Mouse (Mus musculus): ENCODE results near the gene Rsph6a.
"Not testable (repeated sequence)": the region's sequence is repeated elsewhere in the genome, so short reads cannot be mapped to it uniquely, and the experiment has no call there.

The Rsph6a gene

DNA sequence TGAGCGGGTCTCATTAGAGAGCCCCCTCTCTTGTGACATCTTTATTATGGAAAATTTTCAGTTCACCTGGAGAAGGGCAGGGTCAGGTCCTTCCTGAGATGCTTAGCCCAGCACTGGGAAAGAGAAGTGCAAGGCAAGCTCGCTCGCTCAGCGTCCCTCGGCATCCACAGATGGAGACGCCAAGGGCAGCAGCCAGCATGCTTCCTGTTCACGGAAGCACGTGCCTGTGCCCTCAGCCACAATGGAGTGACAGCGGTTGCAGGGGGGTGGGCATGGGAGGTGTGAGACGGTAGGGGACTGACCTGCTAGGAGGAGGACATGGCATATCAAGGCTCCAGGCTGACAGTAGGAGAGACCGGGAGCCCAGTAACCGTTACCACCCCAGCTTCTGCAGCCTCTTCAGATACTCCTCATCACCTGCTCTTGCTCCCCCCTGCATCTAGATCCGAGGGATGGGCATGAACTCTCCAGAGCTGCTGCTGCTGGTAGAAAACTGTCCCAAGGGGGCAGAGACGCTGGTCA, 6.4 kb upstream of the Rsph6a start:
- DNase-seq: no peak

DNA sequence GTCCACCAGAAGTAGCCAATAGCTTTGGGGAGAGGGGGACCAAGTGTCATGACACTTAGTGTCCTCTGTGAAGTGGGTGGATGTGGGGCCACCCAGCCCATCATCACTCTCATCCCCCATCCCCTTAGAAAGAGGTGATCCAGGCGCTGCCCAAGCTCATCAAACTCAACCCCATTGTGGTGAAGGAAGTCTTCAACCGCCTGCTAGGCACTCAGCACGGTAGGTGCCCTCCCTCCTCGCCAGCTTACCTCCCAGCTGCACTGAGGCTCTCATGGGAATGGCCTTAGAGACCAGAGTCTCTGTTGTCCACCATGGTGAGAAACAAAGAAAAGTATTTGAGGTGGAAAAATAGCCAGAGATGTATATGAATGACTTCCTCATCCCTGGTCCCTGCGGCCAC, 5.2 kb upstream of the Rsph6a start:
- DNase-seq: no peak

DNA sequence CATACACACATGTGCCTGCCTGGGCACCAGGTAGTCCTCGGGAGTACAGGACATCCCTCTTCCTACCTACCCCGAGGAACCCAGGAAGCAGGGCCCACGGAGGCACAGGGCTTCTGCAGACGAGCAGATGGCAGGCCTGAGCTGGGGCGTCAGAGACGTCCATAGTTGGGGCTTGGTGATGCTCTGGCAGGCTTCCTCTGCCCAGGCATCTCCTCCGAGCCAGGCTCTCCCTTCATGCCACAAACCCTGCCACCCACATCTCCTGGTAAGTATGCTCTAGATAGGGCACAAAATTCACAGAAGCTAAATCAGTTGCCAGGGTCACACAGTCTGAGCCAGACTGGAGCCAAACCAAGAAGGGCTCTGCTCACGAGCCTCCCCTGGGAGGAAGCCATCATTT, 4.3 kb upstream of the Rsph6a start:
- DNase-seq: no peak

DNA sequence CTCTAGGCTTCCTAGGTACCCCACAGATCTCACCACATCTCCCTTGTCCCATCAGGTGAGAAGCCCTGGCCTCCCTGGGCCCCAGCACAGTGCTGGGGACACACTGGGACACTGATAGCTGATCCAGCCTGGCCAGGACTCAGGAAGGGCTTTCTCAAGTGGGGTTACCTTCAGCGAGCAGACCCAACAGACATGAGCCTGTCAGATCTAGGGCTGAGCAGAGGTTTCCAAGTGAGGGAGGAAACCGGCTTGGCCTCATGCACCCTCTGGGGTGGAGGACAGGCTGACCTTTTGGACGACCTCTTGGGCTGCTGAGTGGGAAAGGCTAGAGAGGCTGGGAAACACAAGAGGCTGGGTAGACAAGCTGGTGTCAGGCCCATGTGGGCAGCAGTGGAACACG, 3.3 kb upstream of the Rsph6a start:
- DNase-seq: no peak

DNA sequence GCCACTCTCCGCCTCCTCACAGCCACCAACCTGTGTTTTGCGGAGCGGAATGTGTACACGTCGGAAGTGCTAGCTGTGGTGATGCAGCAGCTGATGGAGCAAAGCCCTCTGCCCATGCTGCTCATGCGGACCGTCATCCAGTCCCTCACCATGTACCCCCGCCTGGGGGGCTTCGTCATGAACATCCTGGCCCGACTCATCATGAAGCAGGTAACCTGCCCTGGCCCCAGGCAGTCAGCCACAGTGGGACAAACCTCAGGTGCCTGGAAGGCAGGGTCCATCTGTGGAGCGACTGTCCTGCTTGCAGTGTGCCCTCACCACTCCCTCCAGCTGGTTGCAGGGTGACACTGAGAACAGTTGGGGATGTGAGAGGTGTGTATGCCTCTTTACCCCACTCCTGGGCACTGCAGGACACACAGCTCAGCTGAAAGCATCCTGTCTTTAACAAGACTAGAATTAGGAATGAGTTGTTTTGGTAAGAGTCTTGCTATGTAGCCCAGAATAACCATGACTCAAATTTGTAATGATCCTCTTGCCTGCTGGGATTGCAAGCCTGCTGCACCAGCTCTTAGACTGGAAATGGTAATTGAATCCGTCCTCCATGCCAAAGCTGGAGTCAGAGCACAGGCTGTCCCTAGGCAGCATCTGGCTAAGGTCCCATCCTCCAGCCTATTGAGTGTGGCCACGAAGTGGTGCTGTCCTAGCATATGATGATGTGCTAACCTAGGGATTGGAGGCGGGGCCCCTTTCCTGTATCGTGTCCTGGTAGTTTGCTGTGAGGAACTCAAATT, 1.9 kb upstream of the Rsph6a start:
- no peak for DNase-seq

DNA sequence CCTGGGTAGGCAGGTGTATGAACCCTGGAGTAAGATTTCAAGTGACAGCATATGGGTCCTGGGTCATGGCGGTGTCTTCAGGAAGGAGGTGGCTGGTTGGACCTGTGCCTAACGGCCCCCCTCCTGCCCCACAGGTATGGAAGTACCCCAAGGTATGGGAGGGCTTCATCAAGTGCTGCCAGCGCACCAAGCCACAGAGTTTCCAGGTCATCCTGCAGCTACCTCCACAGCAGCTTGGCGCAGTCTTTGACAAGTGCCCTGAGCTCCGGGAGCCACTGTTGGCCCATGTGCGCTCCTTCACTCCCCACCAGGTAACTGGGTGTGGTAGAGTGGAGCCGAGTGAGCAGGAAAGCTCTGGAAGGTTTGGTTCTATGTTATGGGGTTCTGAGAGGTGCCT, 1.4 kb upstream of the Rsph6a start:
- no peak for DNase-seq

DNA sequence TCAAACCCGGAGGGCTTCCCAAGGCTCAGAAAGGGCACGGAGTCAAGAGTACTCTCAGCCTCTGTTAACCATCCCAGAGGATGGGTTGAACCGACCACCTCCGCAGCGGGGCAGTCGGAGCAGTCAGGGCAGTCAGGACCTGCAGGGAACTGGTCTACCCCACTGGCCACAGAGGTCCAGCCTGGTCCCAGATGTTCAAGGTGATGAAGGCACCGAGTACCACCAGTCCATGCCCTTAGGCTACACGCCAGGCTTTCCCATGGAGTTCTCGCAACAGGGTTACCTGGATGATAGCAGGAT, 237 bp downstream of the Rsph6a start:
- no peak for DNase-seq

DNA sequence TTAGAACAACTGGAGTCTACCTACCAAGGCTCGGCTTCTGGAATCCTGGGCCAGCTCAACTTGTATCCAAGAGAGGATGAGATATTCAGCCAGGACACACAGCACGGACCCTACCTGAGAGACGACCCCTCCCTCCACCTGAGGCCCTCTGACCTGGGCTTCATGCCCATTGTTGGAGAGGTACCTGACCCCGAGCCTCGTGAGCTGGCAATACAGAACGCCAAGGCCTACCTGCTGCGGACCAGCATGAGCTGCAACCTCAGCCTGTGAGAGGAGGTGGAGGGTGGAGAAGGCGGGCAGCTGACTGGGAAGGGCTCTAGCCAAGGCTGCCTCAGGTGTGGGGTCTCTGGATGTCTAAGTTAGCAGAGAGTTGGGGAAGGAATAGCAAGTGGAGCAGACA, 618 bp downstream of the Rsph6a start:
- no peak for DNase-seq

DNA sequence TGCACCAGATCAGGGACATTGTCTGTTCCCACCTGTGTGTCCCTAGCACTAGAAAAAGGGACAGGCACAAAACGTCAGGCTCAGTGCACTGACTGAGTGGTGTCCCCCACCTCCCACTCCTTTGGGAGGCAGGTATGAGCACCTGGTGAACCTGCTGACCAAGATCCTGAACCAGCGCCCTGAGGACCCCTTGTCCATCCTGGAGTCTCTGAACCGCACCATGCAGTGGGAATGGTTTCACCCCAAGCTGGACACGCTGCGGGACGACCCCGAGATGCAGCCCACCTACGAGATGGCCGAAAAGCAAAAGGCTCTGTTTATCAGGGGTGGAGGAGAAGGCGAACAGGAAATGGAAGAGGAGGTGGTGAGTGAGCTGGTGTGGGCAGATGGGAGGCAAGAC, 2.9 kb downstream of the Rsph6a start:
- DNase-seq: no peak

DNA sequence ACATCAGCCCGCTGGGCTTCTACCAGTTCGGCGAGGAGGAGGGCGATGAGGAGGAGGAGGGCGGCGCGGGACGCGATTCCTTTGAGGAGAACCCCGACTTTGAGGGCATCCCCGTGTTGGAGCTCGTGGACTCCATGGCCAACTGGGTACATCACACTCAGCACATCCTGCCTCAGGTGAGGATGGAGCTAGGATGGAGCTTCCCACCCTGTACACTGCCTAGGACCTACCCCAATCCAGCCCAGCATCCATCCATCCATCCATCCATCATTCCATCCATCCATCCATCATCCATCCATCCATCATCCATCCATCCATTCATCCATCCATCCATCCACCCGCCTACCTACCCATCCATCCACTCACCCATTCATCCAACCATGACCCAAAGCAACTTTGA, 11.4 kb downstream of the Rsph6a start:
- DNase-seq: no peak

DNA sequence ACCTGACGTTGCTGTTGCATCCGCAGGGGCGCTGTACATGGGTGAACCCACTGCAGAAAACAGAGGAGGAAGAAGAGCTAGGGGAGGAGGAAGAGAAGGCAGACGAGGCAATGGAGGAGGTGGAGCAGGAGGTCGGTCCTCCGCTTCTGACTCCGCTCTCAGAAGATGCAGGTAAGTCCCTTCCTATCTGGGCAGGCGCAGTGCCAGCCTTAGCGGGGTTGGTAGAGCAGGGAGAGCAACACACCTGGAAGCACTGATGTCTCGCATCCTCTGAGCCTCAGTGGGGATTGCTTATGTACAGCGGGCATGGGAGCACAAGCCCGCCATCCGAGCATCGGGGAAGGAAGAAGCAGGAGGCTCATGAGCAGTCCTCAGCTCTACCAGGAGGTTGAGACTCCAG, 12.6 kb downstream of the Rsph6a start:
- DNase-seq: no peak

DNA sequence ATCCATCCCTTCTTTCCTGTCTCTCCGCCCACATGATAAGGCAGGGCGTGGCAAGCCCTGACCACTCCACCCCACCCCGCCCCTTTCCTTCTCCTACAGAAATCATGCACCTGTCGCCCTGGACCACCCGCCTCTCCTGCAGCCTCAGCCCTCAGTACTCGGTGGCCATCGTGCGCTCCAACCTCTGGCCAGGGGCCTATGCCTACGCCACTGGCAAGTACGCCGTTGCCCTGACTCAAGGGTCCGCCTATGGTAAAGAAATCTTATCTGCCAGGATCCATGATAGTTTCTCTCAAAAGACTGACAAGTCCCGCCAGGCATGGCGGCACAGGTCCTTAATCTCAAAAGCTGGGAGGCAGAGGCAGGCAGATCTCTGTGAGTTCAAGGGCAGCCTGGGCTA, 13.4 kb downstream of the Rsph6a start:
- DNase-seq: no peak

DNA sequence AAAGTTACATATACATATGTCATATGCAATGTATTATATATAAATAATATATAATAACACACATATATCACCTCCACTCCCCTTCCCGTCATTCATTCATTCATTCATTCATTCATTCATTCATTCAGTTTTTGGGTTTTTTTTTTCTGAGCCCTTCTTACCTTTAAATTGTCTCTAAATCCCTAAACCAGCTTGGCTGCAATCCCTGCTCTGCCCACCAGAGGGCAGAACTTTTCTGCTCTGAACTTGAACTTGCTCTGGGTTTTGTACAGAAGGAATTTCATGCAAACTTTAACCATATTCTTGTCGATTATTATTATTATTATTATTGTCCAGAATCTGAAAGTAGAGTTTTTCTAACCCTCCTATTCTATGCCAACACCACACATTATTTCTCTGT, 14.2 kb downstream of the Rsph6a start:
- peak; percentile 88 to 90 for DNase-seq

DNA sequence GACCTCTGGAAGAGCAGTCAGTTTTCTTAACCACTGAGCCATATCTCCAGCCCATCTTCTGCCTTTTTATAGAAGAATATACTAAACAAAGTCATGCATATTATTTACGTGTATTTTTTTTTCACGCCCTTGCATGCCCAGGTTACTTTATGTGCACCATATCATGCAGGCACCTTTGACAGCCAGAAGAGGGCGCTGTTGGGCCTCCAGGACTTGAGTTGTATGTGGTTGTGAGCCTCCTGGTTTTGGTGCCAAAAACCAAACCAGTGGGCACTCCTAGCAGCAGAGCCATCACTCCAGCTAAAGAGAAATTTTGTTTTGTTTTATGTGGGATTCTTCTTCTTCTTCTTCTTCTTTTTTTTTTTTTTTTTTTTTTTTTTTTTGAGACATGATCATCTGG, 15.0 kb downstream of the Rsph6a start:
- DNase-seq: peak; percentile 67 to 69

DNA sequence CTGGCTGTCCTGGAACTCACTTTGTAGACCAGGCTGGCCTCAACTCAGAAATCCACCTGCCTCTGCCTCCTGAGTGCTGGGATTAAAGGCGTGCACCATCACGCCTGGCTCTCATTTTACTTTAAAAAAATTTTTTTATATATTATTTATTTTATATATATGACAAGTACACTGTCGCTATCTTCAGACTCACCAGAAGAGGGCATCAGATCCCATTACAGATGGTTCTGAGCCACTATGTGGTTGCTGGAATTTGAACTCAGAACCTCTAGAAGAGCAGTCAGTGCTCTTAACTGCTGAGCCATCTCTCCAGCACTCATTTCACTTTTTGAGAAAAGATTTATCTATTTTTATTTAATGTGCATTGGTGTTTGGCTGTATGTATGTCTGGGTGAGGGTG, 16.5 kb downstream of the Rsph6a start:
- DNase-seq: not testable (repeated sequence)

DNA sequence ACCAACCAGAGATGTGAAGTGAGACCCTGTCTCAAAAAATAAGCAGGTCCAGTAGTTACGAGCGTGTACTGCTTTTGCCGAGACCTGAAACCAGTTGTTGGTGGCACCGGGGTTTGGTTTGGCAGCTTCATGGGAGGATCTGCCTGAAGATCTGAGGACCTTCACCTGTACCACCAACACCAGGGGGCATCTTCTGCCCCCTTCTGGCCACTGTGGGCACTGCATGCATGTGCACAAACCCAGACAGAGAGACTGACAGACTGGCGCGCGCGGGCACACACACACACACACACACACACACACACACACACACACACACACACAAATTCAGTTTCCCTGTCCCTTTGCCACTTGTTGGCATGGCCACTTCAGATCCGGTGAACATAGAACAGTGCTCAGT, 19.0 kb downstream of the Rsph6a start:
- peak; percentile 74 to 75 for DNase-seq

DNA sequence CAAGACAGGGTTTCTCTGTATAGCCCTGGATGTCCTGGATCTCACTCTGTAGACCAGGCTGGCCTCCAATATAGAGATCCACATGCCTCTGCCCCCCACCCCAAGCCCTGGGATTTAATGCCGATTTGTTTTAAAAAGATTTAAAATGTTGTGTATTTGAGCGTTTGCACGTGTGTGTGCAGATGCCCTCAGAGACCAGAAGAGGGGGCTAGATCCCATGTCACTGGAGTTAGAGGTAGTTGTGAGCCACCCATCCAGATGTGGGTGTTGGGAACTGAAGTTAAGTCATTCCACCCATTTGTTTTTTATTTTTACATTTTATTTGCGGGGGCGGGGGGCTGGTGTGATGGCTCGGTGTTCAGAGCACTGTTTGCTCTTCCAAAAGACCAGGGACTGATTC, 20.0 kb downstream of the Rsph6a start:
- DNase-seq: no peak

DNA sequence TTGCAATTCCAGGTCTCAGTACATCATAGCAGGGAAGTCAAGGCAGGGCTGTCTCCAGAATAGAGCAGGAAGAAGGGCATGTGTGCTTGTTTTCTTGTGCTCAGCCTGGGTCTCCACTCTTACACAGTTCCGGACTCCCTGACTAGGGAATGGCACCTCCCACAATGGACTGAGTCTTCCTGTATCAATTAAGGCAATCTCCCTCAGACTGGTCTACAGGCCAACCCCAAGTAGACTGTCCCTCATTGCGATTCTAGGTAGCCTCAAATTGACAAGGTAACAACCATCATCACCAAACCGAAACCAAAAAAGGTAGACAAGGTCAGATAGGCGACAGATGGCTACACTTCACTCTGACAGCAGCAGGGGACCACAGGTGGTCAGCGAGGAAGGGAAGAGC, 20.7 kb downstream of the Rsph6a start:
- no peak for DNase-seq

DNA sequence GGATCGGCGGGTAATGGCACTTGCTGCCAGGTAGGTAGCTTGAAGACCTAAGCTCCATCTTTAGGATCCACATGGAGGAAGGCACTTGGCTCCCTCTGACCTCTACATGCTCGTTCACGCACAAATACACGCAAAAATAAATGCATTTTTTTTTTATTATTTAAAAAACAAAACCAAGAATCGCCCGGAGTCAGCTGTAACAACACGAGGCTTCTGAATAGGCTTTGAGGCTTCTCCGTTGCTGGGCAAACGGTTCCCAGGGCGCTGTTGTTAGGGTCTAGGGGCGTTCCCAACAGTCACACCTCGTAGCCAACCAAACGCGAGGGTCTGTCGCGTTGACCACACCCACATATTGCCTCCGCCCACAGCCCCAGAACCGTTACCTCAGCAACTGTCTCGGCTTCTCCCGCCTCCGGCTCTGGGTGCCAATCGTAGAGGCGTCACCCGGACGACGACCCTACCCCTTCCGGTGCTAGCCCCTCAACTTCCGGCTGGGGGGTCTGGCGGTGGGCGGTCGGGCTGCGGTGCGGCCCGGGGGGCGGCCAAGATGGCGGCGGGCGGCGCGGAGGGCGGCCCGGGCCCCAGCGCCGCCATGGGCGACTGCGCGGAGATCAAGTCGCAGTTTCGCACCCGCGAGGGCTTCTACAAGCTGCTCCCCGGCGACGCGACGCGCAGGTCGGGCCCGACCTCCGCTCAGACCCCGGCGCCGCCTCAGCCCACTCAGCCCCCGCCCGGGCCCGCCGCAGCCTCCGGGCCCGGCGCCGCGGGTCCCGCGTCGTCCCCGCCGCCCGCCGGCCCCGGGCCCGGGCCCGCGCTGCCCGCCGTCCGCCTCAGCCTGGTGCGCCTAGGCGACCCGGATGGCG, 21.5 kb downstream of the Rsph6a start, which contains the start of gene Dmwd:
Dmwd (plus strand) TSS at position 505 of the 863 bp plus-strand sequence.
- DNase-seq: peak; percentile 73

DNA sequence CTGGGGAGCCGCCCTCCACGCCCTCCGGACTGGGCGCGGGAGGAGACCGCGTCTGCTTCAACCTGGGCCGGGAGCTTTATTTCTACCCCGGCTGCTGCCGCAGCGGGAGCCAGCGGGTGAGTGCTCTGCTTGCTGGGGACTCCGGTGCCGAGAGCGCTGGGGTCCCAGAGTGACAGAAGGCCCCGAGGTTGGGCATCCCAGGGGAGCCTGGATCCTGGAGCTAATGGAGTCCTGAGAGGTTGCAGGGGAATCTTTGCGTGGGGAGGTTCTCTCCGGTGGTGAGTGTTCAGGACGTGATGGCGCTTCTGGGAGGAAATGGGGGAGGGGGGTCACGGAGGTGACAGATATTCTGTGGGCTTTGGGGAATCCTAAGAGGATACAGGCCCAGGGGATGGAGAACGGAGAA, 22.1 kb downstream of the Rsph6a start:
- peak; percentile 28 to 46 for DNase-seq

DNA sequence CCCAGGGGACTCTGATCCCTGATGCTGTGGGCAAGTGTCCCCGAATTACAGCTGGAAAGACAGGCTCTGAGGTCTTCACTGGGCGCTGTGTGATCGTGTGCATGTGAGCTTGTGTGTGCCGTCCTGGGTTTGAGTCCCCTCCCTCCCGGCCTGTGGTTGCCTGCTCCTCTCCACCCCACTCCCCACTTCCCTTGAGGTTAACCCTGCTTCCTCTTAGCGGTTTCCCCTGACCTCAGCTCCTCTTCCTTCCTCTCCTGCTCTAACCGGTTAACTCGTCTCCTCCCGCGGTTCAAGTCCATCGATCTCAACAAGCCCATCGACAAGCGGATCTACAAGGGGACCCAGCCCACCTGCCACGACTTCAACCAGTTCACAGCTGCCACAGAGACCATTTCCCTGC, 23.3 kb downstream of the Rsph6a start:
- DNase-seq: peak; percentile 83 to 88

DNA sequence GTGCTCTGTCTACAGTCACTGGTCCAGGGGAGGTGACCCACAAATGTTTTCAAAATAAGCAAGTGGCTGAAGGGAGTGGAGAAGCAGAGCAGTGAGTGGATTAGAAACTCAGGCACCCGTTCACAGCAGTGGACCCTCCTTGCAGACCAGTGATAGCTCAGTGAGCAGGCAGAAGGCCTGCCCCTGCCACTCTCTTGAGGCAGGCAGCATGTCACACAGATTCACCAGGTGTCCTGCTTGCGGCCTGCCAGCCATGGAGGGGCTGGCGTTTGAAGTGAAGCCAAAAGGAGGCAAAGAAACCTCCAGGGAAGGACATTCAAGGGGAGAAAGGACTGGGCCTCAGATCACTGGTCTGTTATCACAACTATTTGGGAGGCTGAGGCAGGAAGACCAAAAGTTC, 24.2 kb downstream of the Rsph6a start:
- DNase-seq: no peak

DNA sequence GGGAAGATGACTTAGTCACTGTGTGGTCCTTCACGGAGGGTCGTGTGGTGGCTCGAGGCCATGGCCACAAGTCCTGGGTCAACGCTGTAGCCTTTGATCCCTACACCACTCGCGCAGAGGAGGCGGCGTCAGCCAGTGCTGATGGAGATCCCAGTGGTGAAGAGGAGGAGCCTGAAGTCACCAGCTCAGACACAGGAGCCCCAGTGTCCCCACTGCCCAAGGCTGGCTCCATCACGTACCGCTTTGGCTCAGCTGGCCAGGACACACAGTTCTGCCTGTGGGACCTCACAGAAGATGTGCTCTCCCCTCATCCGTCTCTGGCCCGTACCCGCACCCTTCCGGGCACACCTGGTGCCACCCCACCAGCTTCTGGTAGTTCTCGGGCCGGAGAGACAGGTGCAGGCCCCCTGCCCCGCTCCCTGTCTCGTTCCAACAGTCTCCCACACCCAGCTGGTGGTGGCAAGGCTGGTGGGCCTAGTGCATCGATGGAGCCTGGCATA, 26.0 kb downstream of the Rsph6a start:
- DNase-seq: no peak

DNA sequence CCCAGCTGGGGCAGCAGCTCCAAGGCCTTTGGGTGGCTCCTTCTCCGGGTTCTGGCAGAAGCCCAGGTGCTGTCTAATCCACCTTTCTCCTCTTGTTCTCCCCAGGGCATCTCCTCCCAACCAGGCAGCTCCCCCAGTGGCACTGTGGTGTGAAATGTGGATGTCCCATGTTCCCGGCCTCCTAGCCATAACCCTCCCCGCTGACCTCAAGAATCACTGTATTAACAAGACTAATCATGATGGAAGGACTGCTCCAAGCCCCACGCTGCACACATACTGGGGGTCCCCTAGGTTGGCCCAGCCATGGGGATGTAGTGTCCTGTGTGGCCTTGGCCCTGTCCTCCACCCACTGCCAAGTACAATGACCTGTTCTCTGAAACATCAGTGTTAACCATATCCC, 27.7 kb downstream of the Rsph6a start:
- no peak for DNase-seq

Data from B cell, adult 2 months (primary cell).